18 mouse cellular contexts compared by ENCODE assay signal in genomic region chr9:35363079-35363478, GRCm38 (mm10). TPM values are rescaled to one million over a fixed set of nuclear protein-coding genes. Genes with fewer than 3 reads are reported as not detected.
DNase-seq lines count a peak whose midpoint lies in the region; ATAC-seq and TF ChIP-seq lines count a peak whose summit lies in the region.
"Had no signal": no experiment of that assay in that cellular context is flagged by ENCODE, and none has a peak within 500 bp of the region (broad histone marks: within the 10 kb centered on the region; RNA-seq: fewer than 3 reads in every experiment).

No protein-coding gene starts in this region.

- no peaks in the 10 kb centered on the region for H3K9me3 ChIP-seq in heart, embryonic 12.5 days (replicated peaks)
- H3K9me3 ChIP-seq in embryonic facial prominence, embryonic 14.5 days (ENCODE audit: control insufficient read depth, low read length): no peaks in the 10 kb centered on the region
- H3K9me3 ChIP-seq in limb, embryonic 14.5 days (ENCODE audit: control insufficient read depth, low read length): no peaks in the 10 kb centered on the region
- H3K9me3 ChIP-seq: hindbrain, embryonic 15.5 days; neural tube, embryonic 15.5 days had no signal

- peak; percentile 73 for DNase-seq in embryo, embryonic 11 days
- no peak for DNase-seq in embryo, embryonic 10 days (ENCODE audit: low spot score)
- peak; percentile 31 for DNase-seq in heart, postnatal 4 days
- DNase-seq in embryonic facial prominence, embryonic 14.5 days (ENCODE audit: low spot score): peak; percentile 88
- DNase-seq in limb, embryonic 14.5 days (ENCODE audit: low spot score): peak; percentile 83
- DNase-seq in right cerebral cortex, adult 2 months (ENCODE audit: low spot score in 2 of 2): no peak
- DNase-seq in testis, postnatal 10 days (ENCODE audit: low spot score): no peak
- DNase-seq: cerebellum, postnatal 25 days; kidney, adult 11 months; kidney, postnatal 10 days; retina, postnatal 1 day; thymus, postnatal 36 days had no signal

- TF ChIP-seq POLR2A in limb, embryonic 14.5 days (IDR thresholded peaks at IDR 0.05; ENCODE audit: borderline replicate concordance, extremely low read depth, insufficient read depth, insufficient read length): no peak

- no peak overlapping the region for H3K4me3 ChIP-seq in heart, embryonic 12.5 days
- no peak overlapping the region for H3K4me3 ChIP-seq in embryonic facial prominence, embryonic 14.5 days (ENCODE audit: low read depth, low read length)
- H3K4me3 ChIP-seq in limb, embryonic 14.5 days (replicated peaks; ENCODE audit: low read length): no peak overlapping the region
- H3K4me3 ChIP-seq: heart, adult 2 months; hindbrain, embryonic 15.5 days; layer of hippocampus, adult 2 months; neural tube, embryonic 15.5 days had no signal

- H3K9ac ChIP-seq in heart, embryonic 12.5 days: no peak overlapping the region
- no peak overlapping the region for H3K9ac ChIP-seq in embryonic facial prominence, embryonic 14.5 days (ENCODE audit: low read depth, low read length)
- no peak overlapping the region for H3K9ac ChIP-seq in limb, embryonic 14.5 days (ENCODE audit: low read depth, low read length, severe bottlenecking)
- H3K9ac ChIP-seq: hindbrain, embryonic 15.5 days; neural tube, embryonic 15.5 days had no signal

- ATAC-seq in heart, embryonic 12.5 days (ENCODE audit: insufficient number of reproducible peaks, low FRiP score): no peak
- peak; percentile 53 for ATAC-seq in embryonic facial prominence, embryonic 14.5 days (ENCODE audit: low read depth)
- ATAC-seq in limb, embryonic 14.5 days (ENCODE audit: low FRiP score, low read depth): peak; percentile 84

- H3K27me3 ChIP-seq in heart, embryonic 12.5 days (replicated peaks): no peaks in the 10 kb centered on the region
- H3K27me3 ChIP-seq in embryonic facial prominence, embryonic 14.5 days (replicated peaks; ENCODE audit: control insufficient read depth, insufficient read depth, low read length): no peaks in the 10 kb centered on the region
- no peaks in the 10 kb centered on the region for H3K27me3 ChIP-seq in limb, embryonic 14.5 days (ENCODE audit: control insufficient read depth, insufficient read depth, low read length)

- H3K4me2 ChIP-seq in heart, embryonic 12.5 days: no peak overlapping the region
- H3K4me2 ChIP-seq in embryonic facial prominence, embryonic 14.5 days (ENCODE audit: low read depth, low read length): no peak overlapping the region
- H3K4me2 ChIP-seq in limb, embryonic 14.5 days (replicated peaks; ENCODE audit: low read depth, low read length, severe bottlenecking): no peak overlapping the region
- H3K4me2 ChIP-seq: hindbrain, embryonic 15.5 days; midbrain, embryonic 11.5 days; neural tube, embryonic 15.5 days had no signal

- H3K36me3 ChIP-seq in heart, embryonic 12.5 days: no peaks in the 10 kb centered on the region
- H3K36me3 ChIP-seq in embryonic facial prominence, embryonic 14.5 days (ENCODE audit: control insufficient read depth, insufficient read depth, low read length): no peaks in the 10 kb centered on the region
- no peaks in the 10 kb centered on the region for H3K36me3 ChIP-seq in limb, embryonic 14.5 days (ENCODE audit: control insufficient read depth, insufficient read depth, low read length)
- H3K36me3 ChIP-seq: hindbrain, embryonic 15.5 days; neural tube, embryonic 15.5 days had no signal

- H3K4me1 ChIP-seq in heart, embryonic 12.5 days (replicated peaks): peaks cover 48% of the 10 kb centered on the region
- peaks cover 48% of the 10 kb centered on the region for H3K4me1 ChIP-seq in embryonic facial prominence, embryonic 14.5 days (ENCODE audit: control insufficient read depth, insufficient read depth, low read length)
- H3K4me1 ChIP-seq in limb, embryonic 14.5 days (ENCODE audit: control insufficient read depth, insufficient read depth, low read length): peaks cover 51% of the 10 kb centered on the region

- no peak overlapping the region for H3K27ac ChIP-seq in heart, embryonic 12.5 days (ENCODE audit: poor library complexity, severe bottlenecking)
- peak overlapping the region; percentile 81 for H3K27ac ChIP-seq in embryonic facial prominence, embryonic 14.5 days (replicated peaks; ENCODE audit: low read depth, low read length)
- H3K27ac ChIP-seq in limb, embryonic 14.5 days (replicated peaks; ENCODE audit: low read depth, low read length): peak overlapping the region; percentile 91
- H3K27ac ChIP-seq: heart, adult 2 months; hindbrain, embryonic 15.5 days; layer of hippocampus, adult 2 months; neural tube, embryonic 15.5 days had no signal

- 57% methylated on average over 5 of the region's 5 CpGs for WGBS in heart, embryonic 12.5 days
- 31% methylated on average over 5 of the region's 5 CpGs for WGBS in embryonic facial prominence, embryonic 14.5 days
- 22% methylated on average over 5 of the region's 5 CpGs for WGBS in limb, embryonic 14.5 days

RNA-seq across cellular contexts. Expression of gene Cdon, which starts 57.8 kb away (rescaled TPM):
- total RNA-seq in heart, postnatal 4 days (2021): 10 to 100 TPM; 30.0 to 33.3 TPM
- 7.0 and 8.2 TPM in 2 replicates for polyA plus RNA-seq in heart, embryonic 12.5 days (2016; fragmentation: Nextera tagmentation; extraction: Ambion mirVana)
- polyA plus RNA-seq in embryonic facial prominence, embryonic 14.5 days (2014; fragmentation: Nextera tagmentation; extraction: Ambion mirVana): 15.8 and 19.7 TPM in 2 replicates
- polyA plus RNA-seq in limb, embryonic 14.5 days (2012; rRNA removed): 83.7 and 98.3 TPM in 2 replicates
- 39.6 and 40.9 TPM in 2 replicates for polyA plus RNA-seq in limb, embryonic 14.5 days (2014; fragmentation: Nextera tagmentation; extraction: Ambion mirVana)

Comparison
In these comparisons a context has a peak if more than half of its experiments do, and no peak if none do; other contexts are left out.
1. DNase-seq: peak in embryo, embryonic 11 days (single experiment), heart, postnatal 4 days (single experiment), embryonic facial prominence, embryonic 14.5 days (single experiment) and limb, embryonic 14.5 days (single experiment); none in embryo, embryonic 10 days (single experiment), right cerebral cortex, adult 2 months (0 of 2) and testis, postnatal 10 days (single experiment).